29 mouse cellular contexts compared by ENCODE assay signal in genomic region chr16:22526386-22526785, GRCm38 (mm10).
DNase-seq lines count a peak whose midpoint lies in the region; ATAC-seq lines count a peak whose summit lies in the region.
"Had no signal": no experiment of that assay in that cellular context is flagged by ENCODE, and none has a peak within 500 bp of the region (broad histone marks: within the 10 kb centered on the region; RNA-seq: fewer than 3 reads in every experiment).

No protein-coding gene starts in this region.

- no peak overlapping the region for H3K4me2 ChIP-seq in heart, embryonic 14.5 days (ENCODE audit: low read length)
- H3K4me2 ChIP-seq: forebrain, embryonic 13.5 days; hindbrain, embryonic 14.5 days; kidney, embryonic 15.5 days; limb, embryonic 12.5 days; liver, embryonic 15.5 days; lung, embryonic 14.5 days; neural tube, embryonic 13.5 days had no signal

- peak overlapping the region; percentile 70 to 87; a peak in 2 of 4 replicates for H3K27ac ChIP-seq in heart, embryonic 14.5 days (replicated peaks in 1 of 2; ENCODE audit: control insufficient read depth in 1 of 2, insufficient read depth in 1 of 2, low read depth in 2 of 2, low read length in 2 of 2)
- H3K27ac ChIP-seq: forebrain, embryonic 13.5 days; hindbrain, embryonic 14.5 days; kidney, embryonic 15.5 days; left cerebral cortex, adult 2 months; limb, embryonic 12.5 days; liver, embryonic 15.5 days; neural tube, embryonic 13.5 days; stomach, postnatal 0 days had no signal

- H3K36me3 ChIP-seq in heart, embryonic 14.5 days (ENCODE audit: control insufficient read depth, insufficient read depth, low read length): no peaks in the 10 kb centered on the region
- H3K36me3 ChIP-seq: G1E; kidney, embryonic 15.5 days; limb, embryonic 12.5 days; liver, embryonic 15.5 days; neural tube, embryonic 13.5 days had no signal

- no peak overlapping the region for H3K9ac ChIP-seq in heart, embryonic 14.5 days (ENCODE audit: low read length)
- H3K9ac ChIP-seq: forebrain, embryonic 13.5 days; hindbrain, embryonic 14.5 days; kidney, embryonic 15.5 days; limb, embryonic 12.5 days; liver, embryonic 15.5 days; lung, embryonic 14.5 days; neural tube, embryonic 13.5 days had no signal

- 70% methylated on average over 4 of the region's 4 CpGs for WGBS in heart, embryonic 14.5 days

- peaks cover 18 to 26% of the 10 kb centered on the region in 2 experiments for H3K4me1 ChIP-seq in heart, embryonic 14.5 days (ENCODE audit: control insufficient read depth in 2 of 2, insufficient read depth in 2 of 2, low read length in 2 of 2)
- H3K4me1 ChIP-seq: kidney, embryonic 15.5 days; limb, embryonic 12.5 days; liver, embryonic 15.5 days had no signal

- intact Hi-C loops in heart, postnatal 25 days (cut with DNase I): loop anchor here (1.0 kb wide), 1 partner anchor 21 kb away; no protein-coding TSS in a partner anchor

- H3K9me3 ChIP-seq in heart, embryonic 14.5 days (ENCODE audit: control insufficient read depth, low read length): peaks cover 4% of the 10 kb centered on the region; the same call in 1 of the 2 replicates
- H3K9me3 ChIP-seq: G1E; kidney, embryonic 15.5 days; liver, embryonic 15.5 days had no signal

- DNase-seq in heart, postnatal 25 days (ENCODE audit: low spot score): no peak
- peak; percentile 74 for DNase-seq in thymus, postnatal 0 days (ENCODE audit: low spot score)
- DNase-seq in thymus, postnatal 36 days: no peak
- no peak for DNase-seq in adrenal gland, postnatal 14 days
- DNase-seq: adrenal gland, postnatal 25 days; cerebellum, adult 18-20 months; cerebellum, postnatal 14 days; gastrocnemius, postnatal 10 days; kidney, adult 18-20 months; kidney, postnatal 36 days; lung, embryonic 14.5 days; lung, postnatal 14 days; right cerebral cortex, postnatal 4 days had no signal

- no peak for ATAC-seq in heart, embryonic 14.5 days (ENCODE audit: insufficient number of reproducible peaks, insufficient read depth, low FRiP score, low read depth)
- ATAC-seq in CD4-positive, CD25-positive, alpha-beta regulatory T cell, adult 4 months: peak; percentile 32
- ATAC-seq in inflammation-experienced regulatory T-cells, adult 6 months: peak; percentile 21
- ATAC-seq: forebrain, embryonic 13.5 days; midbrain, embryonic 16.5 days; Patski had no signal

- no peaks in the 10 kb centered on the region for H3K27me3 ChIP-seq in heart, embryonic 14.5 days (ENCODE audit: control insufficient read depth, insufficient read depth, low read length)
- H3K27me3 ChIP-seq: forebrain, embryonic 13.5 days; kidney, embryonic 15.5 days; limb, embryonic 12.5 days; liver, embryonic 15.5 days; neural tube, embryonic 13.5 days; Patski had no signal

- H3K4me3 ChIP-seq in heart, embryonic 14.5 days (ENCODE audit: control insufficient read depth in 1 of 2, insufficient read depth in 1 of 2, low read depth in 1 of 2, low read length in 2 of 2): no peak overlapping the region
- H3K4me3 ChIP-seq: forebrain, embryonic 13.5 days; kidney, embryonic 15.5 days; layer of hippocampus, adult 2 months; left cerebral cortex, adult 2 months; limb, embryonic 12.5 days; liver, embryonic 15.5 days; myocyte; neural tube, embryonic 13.5 days had no signal
